Mouse (Mus musculus): ENCODE results near the gene Luc7l3. TPM values are rescaled to one million over a fixed set of nuclear protein-coding genes. Genes with fewer than 3 reads are reported as not detected.

Luc7l3 gene
- polyA plus RNA-seq (2012; ENCODE audit: low replicate concordance): 13.0 and 52.8 TPM in 2 replicates

DNA sequence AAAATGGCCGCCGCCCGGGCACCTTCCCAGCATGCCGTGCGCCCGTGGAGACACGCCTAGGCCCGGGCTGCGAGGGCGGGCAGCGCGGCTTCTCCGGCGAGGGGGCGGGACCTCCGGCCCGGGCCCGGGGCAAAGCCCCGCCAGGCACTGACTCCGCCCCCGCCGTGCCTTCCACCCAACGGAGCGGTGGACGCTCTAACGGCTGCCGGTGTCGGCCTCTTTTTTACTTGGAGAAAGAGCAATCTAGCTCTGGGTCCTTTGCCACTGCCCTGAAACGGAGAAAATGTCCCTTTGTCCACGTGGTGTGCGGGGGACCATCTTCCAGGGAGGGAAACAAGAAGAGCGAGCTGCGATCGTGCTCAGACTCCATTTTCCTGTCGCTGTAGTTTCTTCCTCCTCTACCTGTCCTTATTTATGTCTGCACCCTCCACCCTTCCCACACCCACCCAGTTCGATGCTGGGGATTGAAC, at the start of gene Luc7l3:
TSS of gene Luc7l3 (minus strand) at position 58 of the 470 bp plus-strand sequence.

DNA sequence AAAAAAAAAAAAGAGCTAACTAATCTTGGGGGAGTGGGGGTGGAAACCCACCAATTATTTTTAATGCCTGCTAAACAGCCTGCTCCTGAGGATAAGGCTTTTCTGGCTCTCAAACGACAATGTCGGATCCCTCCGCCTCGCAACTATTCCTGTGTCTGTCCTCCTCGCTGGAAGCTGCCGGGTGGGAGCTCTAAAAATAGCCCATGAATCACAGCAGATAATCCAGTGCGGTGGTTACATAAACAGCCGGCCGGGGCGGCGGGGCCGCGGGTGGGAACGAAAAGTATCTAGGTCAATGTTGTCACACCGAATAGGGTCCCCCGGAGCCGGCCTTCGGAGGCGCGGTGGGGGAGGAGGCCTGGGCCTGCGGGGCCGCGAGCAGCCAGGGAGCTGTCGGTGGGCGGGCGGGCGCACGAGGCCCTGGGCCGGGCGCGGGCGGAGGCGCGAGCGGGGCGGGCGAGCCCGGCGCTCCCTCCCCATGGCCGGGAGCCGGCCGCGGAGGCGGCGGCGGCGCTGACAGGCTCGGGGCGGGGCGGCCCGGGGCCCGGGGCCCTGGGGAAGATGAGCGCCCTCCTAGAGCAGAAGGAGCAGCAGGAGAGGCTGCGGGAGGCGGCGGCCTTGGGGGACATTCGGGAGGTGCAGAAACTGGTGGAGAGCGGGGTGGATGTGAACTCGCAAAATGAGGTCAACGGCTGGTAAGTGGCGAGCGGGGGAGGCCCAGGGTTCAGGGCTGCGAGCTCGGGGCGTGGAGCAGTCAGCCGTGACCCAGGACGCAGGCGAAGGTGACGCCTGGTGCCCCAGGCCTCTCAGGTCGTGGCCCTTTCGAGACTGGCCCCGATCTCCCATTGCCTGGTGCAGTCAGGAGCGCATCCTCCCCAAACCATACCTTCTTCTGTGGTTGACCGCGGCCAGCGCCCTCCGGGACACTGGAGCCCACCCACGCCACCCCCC, 6.2 kb upstream of the Luc7l3 start, which contains the start of gene Ankrd40:
TSS of gene Ankrd40 (plus strand) at position 309 of the 951 bp plus-strand sequence.

DNA sequence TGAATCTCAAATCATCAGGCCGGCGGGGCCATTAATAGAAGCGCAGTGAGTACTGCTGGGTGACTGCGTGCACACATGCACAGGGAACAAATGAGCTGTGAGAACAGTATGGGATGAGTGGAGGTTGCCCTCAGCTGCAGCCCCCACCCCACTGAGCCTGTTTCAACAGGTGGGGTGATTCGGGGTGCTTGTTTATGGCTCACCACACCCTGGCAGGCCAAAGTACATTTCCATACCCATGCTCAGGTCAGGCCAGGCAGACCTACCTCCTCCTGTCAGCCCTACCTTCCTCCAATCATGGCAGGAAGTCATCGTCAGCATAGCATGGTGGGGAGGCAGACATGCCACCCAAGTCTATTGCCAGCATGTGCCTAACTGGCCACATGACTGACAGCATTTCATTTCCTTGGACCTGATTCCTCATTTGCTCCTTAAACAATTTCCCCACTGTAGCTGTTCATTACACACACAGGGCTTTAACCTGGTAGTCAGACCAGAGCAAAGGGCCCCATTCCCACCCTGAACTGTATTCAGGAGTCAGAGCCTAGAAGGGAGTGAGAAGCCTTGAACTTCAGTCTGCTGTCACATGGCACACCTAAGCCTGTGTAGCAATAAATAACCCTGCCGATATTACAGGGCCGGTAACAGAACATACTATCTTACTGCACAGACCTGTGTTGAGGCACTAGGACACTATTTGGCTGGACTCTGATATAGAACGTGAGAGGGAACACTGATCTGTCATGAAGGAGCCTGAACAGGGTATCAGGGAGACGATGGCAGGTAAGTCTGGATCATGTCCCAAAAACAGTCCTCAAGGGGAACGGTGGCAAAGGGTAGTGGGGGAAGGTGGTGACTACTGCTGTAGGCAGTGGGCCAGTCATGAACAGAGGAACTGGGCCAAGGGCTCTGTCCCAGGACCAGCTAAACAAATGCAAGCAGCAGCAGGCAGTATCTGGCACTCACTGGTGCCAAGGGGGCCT, 40.3 kb downstream of the Luc7l3 start, which contains the start of gene Gm21885:
TSS of gene Gm21885 (plus strand) at position 675 of the 983 bp plus-strand sequence.

DNA sequence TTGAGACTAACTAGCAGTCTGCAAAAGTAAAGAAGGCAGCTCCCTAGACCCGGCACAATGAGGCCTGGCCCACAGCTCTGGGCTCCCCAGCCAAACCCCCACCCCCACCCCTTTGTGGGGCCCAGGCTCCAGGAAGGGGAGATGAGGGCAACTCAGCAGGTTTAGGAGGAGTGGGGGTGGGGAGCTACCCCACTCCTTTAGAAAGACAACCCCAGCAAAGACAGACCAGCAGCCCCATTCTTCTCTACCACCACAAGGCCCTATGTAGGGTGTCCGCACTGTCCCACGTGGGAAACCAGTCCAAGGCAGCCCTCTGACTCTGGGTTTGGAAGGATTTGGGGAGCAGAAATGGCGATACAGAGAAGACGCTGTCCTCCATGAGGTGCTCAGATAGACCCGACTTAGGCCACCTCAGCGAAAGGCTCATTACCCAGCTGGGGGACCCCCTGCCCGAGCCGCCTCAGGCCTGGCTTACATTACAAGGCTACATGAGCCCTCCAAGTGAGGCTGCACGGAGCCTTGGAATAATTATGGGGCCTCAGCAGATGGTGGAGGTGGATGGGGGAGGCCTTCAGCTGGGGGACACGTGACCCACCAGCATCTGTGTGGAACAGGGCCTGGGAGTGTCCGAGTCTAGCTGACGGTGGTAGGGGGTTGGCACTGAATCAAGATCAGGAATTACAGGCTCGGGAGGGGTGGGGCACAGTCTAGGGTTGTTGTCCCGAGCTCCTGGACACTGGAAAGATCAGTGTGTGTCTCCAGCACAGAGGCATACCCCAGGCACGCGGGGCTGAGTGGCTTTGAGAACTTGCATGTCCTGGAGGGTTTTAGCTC, 75.6 kb downstream of the Luc7l3 start, which contains the start of gene Wfikkn2:
TSS of gene Wfikkn2 (minus strand) at position 51 of the 834 bp plus-strand sequence.

Other genes starting within 250 kb of the Luc7l3 start
- gene Tob1, start 110.5 kb downstream of the Luc7l3 start, polyA plus RNA-seq (2012; ENCODE audit: low replicate concordance): 21.4 and 24.3 TPM in 2 replicates
- gene Wfikkn2, start 76.0 kb downstream of the Luc7l3 start, polyA plus RNA-seq (2012; ENCODE audit: low replicate concordance): 0.40 and 0.65 TPM in 2 replicates
- not detected in 2 replicates for gene Gm21885, start 40.1 kb downstream of the Luc7l3 start, polyA plus RNA-seq (2012; ENCODE audit: low replicate concordance)
- gene Ankrd40, start 6.0 kb upstream of the Luc7l3 start, polyA plus RNA-seq (2012; ENCODE audit: low replicate concordance): 54.1 and 80.2 TPM in 2 replicates
- gene Abcc3, start 71.0 kb upstream of the Luc7l3 start, polyA plus RNA-seq (2012; ENCODE audit: low replicate concordance): 8.5 and 28.8 TPM in 2 replicates
- 1.0 and 26.3 TPM in 2 replicates for gene Cacna1g, start 152.2 kb upstream of the Luc7l3 start, polyA plus RNA-seq (2012; ENCODE audit: low replicate concordance)
- gene Spata20, start 164.2 kb upstream of the Luc7l3 start, polyA plus RNA-seq (2012; ENCODE audit: low replicate concordance): not detected in 2 replicates
- gene Epn3, start 178.0 kb upstream of the Luc7l3 start, polyA plus RNA-seq (2012; ENCODE audit: low replicate concordance): not detected in 2 replicates
- 0.10 and 0.17 TPM in 2 replicates for gene Mycbpap, start 199.8 kb upstream of the Luc7l3 start, polyA plus RNA-seq (2012; ENCODE audit: low replicate concordance)
- gene Rsad1, start 227.3 kb upstream of the Luc7l3 start, polyA plus RNA-seq (2012; ENCODE audit: low replicate concordance): 1.5 and 1.6 TPM in 2 replicates
- 0.31 and 0.75 TPM in 2 replicates for gene Chad, start 243.1 kb upstream of the Luc7l3 start, polyA plus RNA-seq (2012; ENCODE audit: low replicate concordance)